Mouse (Mus musculus): Measurements from ENCODE around the gene Layn. TPM values are rescaled to one million over a fixed set of nuclear protein-coding genes. Genes with fewer than 3 reads are reported as not detected.

Gene Layn
- total and polyA plus RNA-seq, 2 experiments from 2014 or later, result 1.8 to 2.2 TPM

DNA sequence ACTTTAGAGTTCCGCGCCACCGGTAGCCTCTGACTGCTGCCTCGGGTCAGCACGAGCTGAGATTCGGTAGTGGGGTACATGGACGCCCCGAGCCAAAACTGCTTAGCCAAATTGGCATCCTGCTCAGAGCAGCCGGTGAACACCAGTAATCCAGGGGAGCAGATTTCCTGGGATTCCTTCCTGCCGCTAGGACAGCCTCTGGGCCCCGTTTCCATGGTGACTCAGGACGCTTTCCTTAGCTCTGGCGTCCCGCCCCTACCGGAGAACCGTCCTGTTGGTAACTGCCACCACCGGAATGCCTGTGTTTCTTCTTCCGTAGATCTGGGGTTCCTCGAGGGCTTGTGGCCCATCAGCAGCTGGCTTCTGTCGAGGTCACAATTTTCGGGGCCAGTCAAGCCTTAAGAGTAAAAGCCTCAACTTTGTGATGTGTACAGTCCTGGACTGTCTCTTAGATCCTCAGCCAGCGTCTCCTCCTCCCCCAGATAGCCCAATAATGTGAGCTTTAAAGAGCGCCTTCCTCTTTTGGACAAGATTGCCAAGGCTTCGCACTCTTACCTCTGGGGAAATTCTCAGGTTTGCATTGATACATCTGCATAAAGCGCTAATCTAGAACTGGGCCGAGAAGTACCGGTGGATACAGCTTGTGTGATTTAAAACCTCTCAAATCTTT lies 25.0 kb upstream of the Layn start, which contains the start of gene 4833427G06Rik:
4833427G06Rik (minus strand) TSS at position 323 of the 670 bp plus-strand sequence.
- H3K36me3 ChIP-seq (ENCODE audit: insufficient read depth, low read length), result no peaks in the 10 kb centered on the region
- peaks cover 5% of the 10 kb centered on the region; the same call in 1 of the 2 replicates for H3K4me1 ChIP-seq (ENCODE audit: insufficient read depth, low read length)
- peak; percentile 58; the same call in 1 of the 2 replicates for ATAC-seq (ENCODE audit: low FRiP score)
- H3K9ac ChIP-seq (replicated peaks; ENCODE audit: low read length, poor library complexity, severe bottlenecking), result no peak within 1 kb of the TSS
- H3K4me3 ChIP-seq (ENCODE audit: low read depth, low read length), result peak within 1 kb of the TSS; percentile 63; the same call in 1 of the 2 replicates
- 9% methylated on average over 27 of the region's 27 CpGs for WGBS
- H3K9me3 ChIP-seq (ENCODE audit: low read length), result no peaks in the 10 kb centered on the region
- TF ChIP-seq CTCF (IDR thresholded peaks at IDR 0.05), result peak; percentile 26
- H3K27ac ChIP-seq (ENCODE audit: low read depth, low read length), result no peak within 1 kb of the TSS
- H3K27me3 ChIP-seq (ENCODE audit: insufficient read depth, low read length), result no peaks in the 10 kb centered on the region
- peak within 1 kb of the TSS; percentile 100 for H3K4me2 ChIP-seq (ENCODE audit: low read depth, low read length, poor library complexity, severe bottlenecking)
- peak; percentile 69 for DNase-seq (ENCODE audit: low spot score)

DNA sequence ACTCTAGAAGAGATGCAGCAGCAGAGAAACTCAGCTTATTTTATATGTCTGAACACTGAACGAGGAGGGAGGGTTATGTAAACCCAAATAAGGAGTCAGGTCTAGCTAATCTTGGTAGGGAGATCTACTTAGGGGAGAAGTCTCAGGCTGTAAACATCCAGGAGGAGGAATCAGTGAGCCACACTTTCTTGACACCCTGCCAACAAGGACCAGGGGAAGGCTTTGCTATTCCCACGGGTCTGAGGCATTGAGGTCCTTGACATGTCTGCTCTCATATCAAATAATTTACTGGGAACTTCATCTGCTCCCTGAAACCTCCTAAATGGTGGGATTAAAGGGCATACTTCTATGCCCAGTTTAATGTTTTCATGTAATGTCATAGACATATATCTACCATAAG lies 19.4 kb upstream of the Layn start:
- no peak for TF ChIP-seq CTCF (IDR thresholded peaks at IDR 0.05)
- Histone ChIP-seq H3K27ac (ENCODE audit: low read depth, low read length) (no peak overlapping the region), H3K9ac (replicated peaks; ENCODE audit: low read length, poor library complexity, severe bottlenecking) (no peak overlapping the region), H3K4me3 (ENCODE audit: low read depth, low read length) (no peak overlapping the region), H3K36me3 (ENCODE audit: insufficient read depth, low read length) (no peaks in the 10 kb centered on the region), H3K27me3 (ENCODE audit: insufficient read depth, low read length) (no peaks in the 10 kb centered on the region), H3K4me1 (ENCODE audit: insufficient read depth, low read length) (no peaks in the 10 kb centered on the region), H3K9me3 (ENCODE audit: low read length) (no peaks in the 10 kb centered on the region), H3K4me2 (ENCODE audit: low read depth, low read length, poor library complexity, severe bottlenecking) (no peak overlapping the region)
- DNase-seq (ENCODE audit: low spot score) (no peak), ATAC-seq (ENCODE audit: low FRiP score) (no peak)
- 65% methylated on average over 2 of the region's 2 CpGs for WGBS

DNA sequence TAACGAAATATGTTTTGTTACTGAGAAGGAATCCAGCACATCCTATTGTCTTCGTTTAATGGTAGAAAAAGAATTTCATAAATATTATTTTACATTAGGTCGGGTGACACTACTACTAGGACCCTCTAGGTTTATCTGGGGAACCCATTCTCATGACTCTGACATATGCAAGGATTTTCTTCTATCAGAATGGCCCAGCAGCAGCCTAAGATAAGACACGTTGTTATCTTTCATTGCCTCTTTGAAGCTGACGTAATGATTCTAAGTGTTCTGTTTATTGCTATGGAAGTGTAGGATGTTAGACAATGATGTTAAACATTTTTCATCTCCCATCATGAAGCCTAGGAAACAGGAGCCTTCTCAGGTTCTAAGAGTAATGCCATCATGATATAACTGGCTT lies 16.8 kb upstream of the Layn start:
- Histone ChIP-seq H3K27ac (ENCODE audit: low read depth, low read length) (no peak overlapping the region), H3K4me2 (ENCODE audit: low read depth, low read length, poor library complexity, severe bottlenecking) (no peak overlapping the region), H3K36me3 (ENCODE audit: insufficient read depth, low read length) (no peaks in the 10 kb centered on the region), H3K4me3 (ENCODE audit: low read depth, low read length) (no peak overlapping the region), H3K9ac (replicated peaks; ENCODE audit: low read length, poor library complexity, severe bottlenecking) (no peak overlapping the region), H3K9me3 (ENCODE audit: low read length) (no peaks in the 10 kb centered on the region), H3K4me1 (ENCODE audit: insufficient read depth, low read length) (no peaks in the 10 kb centered on the region), H3K27me3 (ENCODE audit: insufficient read depth, low read length) (no peaks in the 10 kb centered on the region)
- no peak for TF ChIP-seq CTCF (IDR thresholded peaks at IDR 0.05)
- DNase-seq (ENCODE audit: low spot score), result no peak
- 78% methylated on average over 5 of the region's 5 CpGs for WGBS
- no peak for ATAC-seq (ENCODE audit: low FRiP score)

DNA sequence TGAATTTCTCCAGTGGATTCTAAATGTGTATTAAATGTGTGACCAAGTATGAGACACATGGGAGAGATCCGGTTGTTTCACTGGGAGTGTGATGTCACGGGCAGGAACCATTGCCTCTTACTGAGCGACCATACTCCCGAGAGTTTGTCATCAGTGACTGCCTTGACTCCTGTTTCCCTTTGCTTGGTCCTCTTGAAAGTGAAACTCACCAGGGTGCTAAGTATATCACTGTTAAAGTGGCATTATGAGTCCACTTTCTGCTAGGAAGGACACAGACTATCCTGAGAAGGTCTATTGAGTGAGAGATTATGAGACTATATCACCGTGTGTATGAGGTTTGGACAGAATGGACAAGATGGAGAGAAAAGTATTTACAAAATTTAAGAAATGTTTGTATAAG lies 4.7 kb upstream of the Layn start:
- DNase-seq (ENCODE audit: low spot score) (no peak), ATAC-seq (ENCODE audit: low FRiP score) (no peak)
- no peak overlapping the region for H3K4me3 ChIP-seq (ENCODE audit: low read depth, low read length)
- H3K36me3 ChIP-seq (ENCODE audit: insufficient read depth, low read length), result no peaks in the 10 kb centered on the region
- no peak overlapping the region for H3K27ac ChIP-seq (ENCODE audit: low read depth, low read length)
- no peaks in the 10 kb centered on the region for H3K9me3 ChIP-seq (ENCODE audit: low read length)
- no peak overlapping the region for H3K9ac ChIP-seq (replicated peaks; ENCODE audit: low read length, poor library complexity, severe bottlenecking)
- 83% methylated on average over 5 of the region's 5 CpGs for WGBS
- peaks cover 9% of the 10 kb centered on the region; the same call in 1 of the 2 replicates for H3K27me3 ChIP-seq (ENCODE audit: insufficient read depth, low read length)
- no peak overlapping the region for H3K4me2 ChIP-seq (ENCODE audit: low read depth, low read length, poor library complexity, severe bottlenecking)
- TF ChIP-seq CTCF (IDR thresholded peaks at IDR 0.05), result no peak
- H3K4me1 ChIP-seq (ENCODE audit: insufficient read depth, low read length), result 0 out of 2 replicates have a peak, but pooled peaks cover 1% of the 10 kb centered on the region

DNA sequence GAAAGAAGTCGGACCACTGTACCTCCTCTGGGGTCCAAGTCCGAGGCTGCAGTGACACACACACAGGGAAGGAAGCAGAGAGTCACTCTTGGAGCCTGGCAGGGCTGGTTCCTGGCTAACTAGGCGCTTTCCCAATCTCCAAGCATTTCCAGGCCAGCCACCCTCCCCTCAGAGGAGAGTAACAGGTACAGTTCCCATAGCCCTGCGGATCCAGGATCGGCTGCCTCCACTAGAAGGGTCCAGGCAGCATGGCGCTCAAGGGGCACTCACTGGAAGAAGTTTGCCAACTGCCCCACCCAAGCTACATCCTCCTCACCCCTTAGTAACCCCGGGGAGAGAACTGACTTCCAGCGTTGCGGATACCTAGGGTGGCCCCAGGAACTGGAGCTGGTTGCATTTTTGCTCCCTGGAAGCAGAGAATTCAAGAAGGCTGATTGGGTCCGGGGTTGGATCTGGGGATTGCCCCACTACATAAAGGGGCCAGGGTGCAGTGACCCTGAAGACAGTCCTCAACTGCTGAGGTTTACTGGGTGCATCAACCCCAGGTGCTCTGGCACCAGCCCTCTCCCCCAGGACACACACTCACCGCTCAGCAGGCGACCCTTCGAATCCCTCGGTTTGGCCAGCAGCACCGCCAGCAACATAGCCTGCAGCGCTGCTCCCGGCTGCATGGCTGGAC lies 455 bp downstream of the Layn start:
- H3K9ac ChIP-seq (replicated peaks; ENCODE audit: low read length, poor library complexity, severe bottlenecking), result 0 out of 2 replicates have a peak overlapping the region, but pooled peaks have one; percentile 26
- no peaks in the 10 kb centered on the region for H3K36me3 ChIP-seq (ENCODE audit: insufficient read depth, low read length)
- H3K27me3 ChIP-seq (ENCODE audit: insufficient read depth, low read length), result peaks cover 11% of the 10 kb centered on the region; the same call in 1 of the 2 replicates
- 0% methylated on average over 17 of the region's 17 CpGs for WGBS
- peak overlapping the region; percentile 64 for H3K4me2 ChIP-seq (ENCODE audit: low read depth, low read length, poor library complexity, severe bottlenecking)
- no peak overlapping the region for H3K27ac ChIP-seq (ENCODE audit: low read depth, low read length)
- no peak for DNase-seq (ENCODE audit: low spot score)
- no peak for ATAC-seq (ENCODE audit: low FRiP score)
- 0 out of 2 replicates have a peak, but pooled peaks cover 3% of the 10 kb centered on the region for H3K4me1 ChIP-seq (ENCODE audit: insufficient read depth, low read length)
- H3K4me3 ChIP-seq (ENCODE audit: low read depth, low read length), result peak overlapping the region; percentile 33
- no peak for TF ChIP-seq CTCF (IDR thresholded peaks at IDR 0.05)
- no peaks in the 10 kb centered on the region for H3K9me3 ChIP-seq (ENCODE audit: low read length)

DNA sequence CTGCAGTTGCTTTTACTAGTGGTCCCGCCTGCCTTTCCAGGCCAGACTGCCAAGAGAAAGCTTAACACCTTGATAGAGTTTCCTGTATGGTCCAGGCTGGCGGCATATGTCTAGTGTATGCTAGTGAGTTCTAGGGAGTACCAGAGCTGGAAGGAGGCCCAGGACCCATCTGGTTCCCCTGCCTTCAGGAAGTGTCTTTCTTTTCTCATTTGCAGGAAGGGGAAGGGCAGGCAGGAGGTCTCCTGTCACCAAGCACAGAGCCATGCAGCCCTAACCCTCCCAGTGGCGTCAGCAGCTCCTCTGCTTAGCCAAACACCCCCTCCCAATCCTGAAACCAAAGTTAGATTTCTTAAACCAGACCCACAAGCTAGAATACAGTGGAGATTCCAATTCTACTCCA lies 1.1 kb downstream of the Layn start:
- Histone ChIP-seq H3K4me1 (ENCODE audit: insufficient read depth, low read length) (0 out of 2 replicates have a peak, but pooled peaks cover 3% of the 10 kb centered on the region), H3K27me3 (ENCODE audit: insufficient read depth, low read length) (peaks cover 11% of the 10 kb centered on the region; the same call in 1 of the 2 replicates), H3K27ac (ENCODE audit: low read depth, low read length) (no peak overlapping the region), H3K9me3 (ENCODE audit: low read length) (no peaks in the 10 kb centered on the region), H3K9ac (replicated peaks; ENCODE audit: low read length, poor library complexity, severe bottlenecking) (no peak overlapping the region), H3K4me3 (ENCODE audit: low read depth, low read length) (0 out of 2 replicates have a peak overlapping the region, but pooled peaks have one; percentile 33), H3K4me2 (ENCODE audit: low read depth, low read length, poor library complexity, severe bottlenecking) (peak overlapping the region; percentile 64), H3K36me3 (ENCODE audit: insufficient read depth, low read length) (no peaks in the 10 kb centered on the region)
- peak; percentile 57 for DNase-seq (ENCODE audit: low spot score)
- TF ChIP-seq CTCF (IDR thresholded peaks at IDR 0.05), result no peak
- no peak for ATAC-seq (ENCODE audit: low FRiP score)
- WGBS, result 28% methylated on average over 3 of the region's 3 CpGs

All from midbrain, postnatal 0 days (tissue).